Mouse (Mus musculus): ENCODE results near the gene Arhgap29. TPM values are rescaled to one million over a fixed set of nuclear protein-coding genes. Genes with fewer than 3 reads are reported as not detected.

The Arhgap29 gene
- polyA plus RNA-seq, 1 experiment from 2014 or later = 68.4 TPM

- H3K27ac ChIP-seq (replicated peaks in 1 of 2; ENCODE audit: control insufficient read depth in 1 of 2, insufficient read depth in 1 of 2, low read depth in 2 of 2, low read length in 2 of 2) = no peak overlapping the region
- ATAC-seq (ENCODE audit: insufficient number of reproducible peaks, insufficient read depth, low FRiP score, low read depth) = no peak
- 91% methylated on average over 4 of the region's 4 CpGs for WGBS
- H3K4me3 ChIP-seq (ENCODE audit: control insufficient read depth in 1 of 2, insufficient read depth in 1 of 2, low read depth in 1 of 2, low read length in 2 of 2) = no peak overlapping the region
- no peaks in the 10 kb centered on the region for H3K36me3 ChIP-seq (ENCODE audit: control insufficient read depth, insufficient read depth, low read length)
- H3K27me3 ChIP-seq (ENCODE audit: control insufficient read depth, insufficient read depth, low read length) = no peaks in the 10 kb centered on the region
- 0 out of 4 replicates have a peak, but pooled peaks cover 0 to 2% of the 10 kb centered on the region in 2 experiments for H3K4me1 ChIP-seq (ENCODE audit: control insufficient read depth in 2 of 2, insufficient read depth in 2 of 2, low read length in 2 of 2)
- H3K9ac ChIP-seq (ENCODE audit: low read length) = no peak overlapping the region
- H3K4me2 ChIP-seq (ENCODE audit: low read length) = peak overlapping the region; percentile 77
- peaks cover 4% of the 10 kb centered on the region; the same call in 1 of the 2 replicates for H3K9me3 ChIP-seq (ENCODE audit: control insufficient read depth, low read length)
Measured at GRCm38 (mm10) chr3:121955527-121955926, 3.2 kb downstream of the Arhgap29 start.

DNA sequence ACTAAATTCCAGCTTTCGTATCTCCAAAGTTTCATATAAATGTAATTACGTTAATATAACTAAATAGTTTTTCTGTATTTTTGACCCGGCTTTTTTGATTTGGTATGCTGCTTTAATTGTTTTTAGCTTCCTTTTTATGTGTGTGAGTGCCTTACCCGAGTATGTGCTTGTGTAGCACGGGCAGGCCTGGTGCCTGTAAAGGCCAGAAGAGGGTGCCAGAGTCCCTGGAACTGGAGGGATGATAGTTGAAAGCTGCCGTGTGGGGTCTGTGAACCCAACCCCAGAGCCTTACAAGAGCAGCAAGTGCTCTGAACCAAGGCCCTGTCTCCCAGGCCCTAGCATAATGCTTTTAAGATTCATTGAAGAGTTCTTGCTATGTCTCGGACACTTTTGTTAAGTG, 4.4 kb downstream of the Arhgap29 start:
- Histone ChIP-seq H3K9ac (ENCODE audit: low read length) (no peak overlapping the region), H3K4me2 (ENCODE audit: low read length) (no peak overlapping the region)
- WGBS = 87% methylated on average over 7 of the region's 7 CpGs

DNA sequence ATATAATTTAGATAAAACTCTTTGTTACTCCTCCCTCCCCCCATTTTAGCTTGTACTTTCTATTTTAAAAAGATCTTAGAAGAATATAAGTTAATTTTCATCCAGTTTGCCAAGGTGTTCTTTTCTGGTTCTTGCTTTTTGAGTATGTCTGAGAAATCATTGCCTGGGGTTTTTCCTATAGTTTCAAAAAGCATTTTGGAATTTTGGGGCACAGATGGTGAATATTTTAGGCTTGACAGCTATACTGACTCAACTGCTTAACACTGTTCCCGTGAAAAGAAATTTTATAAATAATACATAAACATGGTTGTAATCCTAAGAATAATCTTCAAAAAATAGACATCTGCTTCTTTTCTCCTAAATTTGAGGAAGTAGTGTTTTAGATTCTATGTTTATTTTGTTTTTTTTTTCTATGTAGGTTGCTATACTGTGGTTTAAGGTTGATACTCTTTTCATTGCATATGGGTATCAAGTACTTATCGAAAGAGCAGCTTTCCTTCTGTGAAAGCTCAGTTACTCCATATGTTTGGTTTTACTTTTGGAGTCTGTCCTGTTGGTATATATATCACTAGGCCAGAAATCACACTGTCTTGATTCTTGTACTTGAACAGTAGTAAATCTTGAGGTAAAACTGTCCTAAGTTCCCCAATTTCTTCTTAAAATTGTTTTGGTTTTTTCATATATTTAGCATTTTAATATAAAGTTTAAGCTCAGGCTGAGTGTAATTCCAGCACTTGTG, 5.4 kb downstream of the Arhgap29 start:
- ATAC-seq (ENCODE audit: insufficient number of reproducible peaks, insufficient read depth, low FRiP score, low read depth) = no peak
- Histone ChIP-seq H3K4me3 (ENCODE audit: control insufficient read depth in 1 of 2, insufficient read depth in 1 of 2, low read depth in 1 of 2, low read length in 2 of 2) (no peak overlapping the region), H3K27me3 (ENCODE audit: control insufficient read depth, insufficient read depth, low read length) (no peaks in the 10 kb centered on the region), H3K9ac (ENCODE audit: low read length) (no peak overlapping the region), H3K9me3 (ENCODE audit: control insufficient read depth, low read length) (peaks cover 4% of the 10 kb centered on the region; the same call in 1 of the 2 replicates), H3K4me2 (ENCODE audit: low read length) (no peak overlapping the region), H3K27ac (replicated peaks in 1 of 2; ENCODE audit: control insufficient read depth in 1 of 2, insufficient read depth in 1 of 2, low read depth in 2 of 2, low read length in 2 of 2) (no peak overlapping the region), H3K4me1 (ENCODE audit: control insufficient read depth in 2 of 2, insufficient read depth in 2 of 2, low read length in 2 of 2) (0 out of 4 replicates have a peak, but pooled peaks cover 0 to under 1% of the 10 kb centered on the region in 2 experiments), H3K36me3 (ENCODE audit: control insufficient read depth, insufficient read depth, low read length) (no peaks in the 10 kb centered on the region)
- WGBS = 92% methylated on average over 2 of the region's 2 CpGs

More for the DNA sequence above, 4.4 kb downstream of the Arhgap29 start:
- no peak overlapping the region for H3K4me3 ChIP-seq (ENCODE audit: control insufficient read depth in 1 of 2, insufficient read depth in 1 of 2, low read depth in 1 of 2, low read length in 2 of 2)
- H3K9me3 ChIP-seq (ENCODE audit: control insufficient read depth, low read length) = peaks cover 4% of the 10 kb centered on the region; the same call in 1 of the 2 replicates
- no peaks in the 10 kb centered on the region for H3K27me3 ChIP-seq (ENCODE audit: control insufficient read depth, insufficient read depth, low read length)
- no peaks in the 10 kb centered on the region for H3K36me3 ChIP-seq (ENCODE audit: control insufficient read depth, insufficient read depth, low read length)
- 0 out of 4 replicates have a peak, but pooled peaks cover 0 to 2% of the 10 kb centered on the region in 2 experiments for H3K4me1 ChIP-seq (ENCODE audit: control insufficient read depth in 2 of 2, insufficient read depth in 2 of 2, low read length in 2 of 2)
- ATAC-seq (ENCODE audit: insufficient number of reproducible peaks, insufficient read depth, low FRiP score, low read depth) = no peak
- H3K27ac ChIP-seq (replicated peaks in 1 of 2; ENCODE audit: control insufficient read depth in 1 of 2, insufficient read depth in 1 of 2, low read depth in 2 of 2, low read length in 2 of 2) = no peak overlapping the region

- H3K4me2 ChIP-seq (ENCODE audit: low read length) = no peak overlapping the region
- H3K27ac ChIP-seq (replicated peaks in 1 of 2; ENCODE audit: control insufficient read depth in 1 of 2, insufficient read depth in 1 of 2, low read depth in 2 of 2, low read length in 2 of 2) = no peak overlapping the region
- no peak overlapping the region for H3K4me3 ChIP-seq (ENCODE audit: control insufficient read depth in 1 of 2, insufficient read depth in 1 of 2, low read depth in 1 of 2, low read length in 2 of 2)
- no peaks in the 10 kb centered on the region for H3K9me3 ChIP-seq (ENCODE audit: control insufficient read depth, low read length)
- peaks cover 0 to 7% of the 10 kb centered on the region in 2 experiments; a peak in 1 of 4 replicates for H3K4me1 ChIP-seq (ENCODE audit: control insufficient read depth in 2 of 2, insufficient read depth in 2 of 2, low read length in 2 of 2)
- H3K36me3 ChIP-seq (ENCODE audit: control insufficient read depth, insufficient read depth, low read length) = no peaks in the 10 kb centered on the region
- no peak for ATAC-seq (ENCODE audit: insufficient number of reproducible peaks, insufficient read depth, low FRiP score, low read depth)
- no peaks in the 10 kb centered on the region for H3K27me3 ChIP-seq (ENCODE audit: control insufficient read depth, insufficient read depth, low read length)
- H3K9ac ChIP-seq (ENCODE audit: low read length) = no peak overlapping the region
Measured at GRCm38 (mm10) chr3:121964173-121964572, 11.8 kb downstream of the Arhgap29 start.

DNA sequence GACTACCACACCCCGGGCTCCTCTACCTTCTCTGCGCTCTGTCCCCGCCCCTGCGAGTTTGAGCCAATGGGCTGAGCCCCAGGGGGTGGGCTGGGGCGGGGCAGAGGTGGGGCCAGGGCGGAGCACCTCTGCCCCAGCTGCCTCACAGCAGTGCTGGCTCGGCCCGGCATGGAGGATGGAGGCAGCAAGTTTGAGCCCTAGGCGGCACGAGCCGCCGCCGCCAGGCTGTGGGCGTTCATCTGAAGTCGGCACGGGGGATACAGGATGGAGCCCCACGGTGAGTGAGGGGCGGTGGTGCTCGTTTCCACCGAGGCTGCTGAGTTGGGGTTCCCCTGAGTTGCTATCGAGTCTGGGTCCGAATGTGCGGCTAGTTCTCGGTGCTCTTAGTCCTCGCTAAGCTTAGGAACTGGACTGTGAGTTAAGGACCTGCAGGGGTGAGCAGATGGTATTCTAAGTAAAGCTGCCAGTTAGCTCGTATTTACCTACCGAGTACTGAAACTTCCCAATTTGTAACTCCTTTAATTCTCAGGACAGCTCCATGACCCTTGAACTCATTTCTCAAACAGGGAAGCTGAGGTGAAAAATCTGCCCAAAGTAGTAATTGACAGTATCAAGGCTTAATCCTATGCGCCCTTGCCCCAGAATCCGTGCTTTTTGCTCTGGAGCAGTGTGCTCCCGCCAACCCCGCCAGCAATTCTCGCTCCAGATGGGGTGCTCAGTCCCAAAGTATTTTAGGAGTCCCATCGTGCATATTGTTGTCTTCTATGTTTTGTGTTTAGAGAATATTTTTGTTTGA, 15.5 kb downstream of the Arhgap29 start:
- WGBS = under 1% methylated on average over 33 of the region's 33 CpGs
- peak; percentile 100 for ATAC-seq (ENCODE audit: insufficient number of reproducible peaks, insufficient read depth, low FRiP score, low read depth)
- H3K27ac ChIP-seq (replicated peaks in 1 of 2; ENCODE audit: control insufficient read depth in 1 of 2, insufficient read depth in 1 of 2, low read depth in 2 of 2, low read length in 2 of 2) = peak overlapping the region; percentile 53 to 74

GRCm38 (mm10) chr3:121968621-121969020, 16.3 kb downstream of the Arhgap29 start:
- Histone ChIP-seq H3K36me3 (ENCODE audit: control insufficient read depth, insufficient read depth, low read length) (no peaks in the 10 kb centered on the region), H3K4me1 (ENCODE audit: control insufficient read depth in 2 of 2, insufficient read depth in 2 of 2, low read length in 2 of 2) (peaks cover 2 to 28% of the 10 kb centered on the region in 2 experiments; a peak in 3 of 4 replicates), H3K9ac (ENCODE audit: low read length) (peak overlapping the region; percentile 82), H3K27me3 (ENCODE audit: control insufficient read depth, insufficient read depth, low read length) (no peaks in the 10 kb centered on the region), H3K27ac (replicated peaks in 1 of 2; ENCODE audit: control insufficient read depth in 1 of 2, insufficient read depth in 1 of 2, low read depth in 2 of 2, low read length in 2 of 2) (peak overlapping the region; percentile 53), H3K4me2 (ENCODE audit: low read length) (peak overlapping the region; percentile 62), H3K9me3 (ENCODE audit: control insufficient read depth, low read length) (no peaks in the 10 kb centered on the region), H3K4me3 (ENCODE audit: control insufficient read depth in 1 of 2, insufficient read depth in 1 of 2, low read depth in 1 of 2, low read length in 2 of 2) (peak overlapping the region; percentile 74 to 96)
- ATAC-seq (ENCODE audit: insufficient number of reproducible peaks, insufficient read depth, low FRiP score, low read depth) = no peak
- WGBS = 0% methylated on average over 8 of the region's 8 CpGs

More for the DNA sequence above, 15.5 kb downstream of the Arhgap29 start:
- Histone ChIP-seq H3K4me2 (ENCODE audit: low read length) (peak overlapping the region; percentile 62), H3K9me3 (ENCODE audit: control insufficient read depth, low read length) (no peaks in the 10 kb centered on the region), H3K4me1 (ENCODE audit: control insufficient read depth in 2 of 2, insufficient read depth in 2 of 2, low read length in 2 of 2) (peaks cover 0 to 22% of the 10 kb centered on the region in 2 experiments; a peak in 1 of 4 replicates), H3K27me3 (ENCODE audit: control insufficient read depth, insufficient read depth, low read length) (no peaks in the 10 kb centered on the region), H3K9ac (ENCODE audit: low read length) (peak overlapping the region; percentile 82), H3K36me3 (ENCODE audit: control insufficient read depth, insufficient read depth, low read length) (no peaks in the 10 kb centered on the region), H3K4me3 (ENCODE audit: control insufficient read depth in 1 of 2, insufficient read depth in 1 of 2, low read depth in 1 of 2, low read length in 2 of 2) (peak overlapping the region; percentile 74 to 96)

GRCm38 (mm10) chr3:121969451-121969850, 17.1 kb downstream of the Arhgap29 start:
- peak overlapping the region; percentile 40 to 74 for H3K4me3 ChIP-seq (ENCODE audit: control insufficient read depth in 1 of 2, insufficient read depth in 1 of 2, low read depth in 1 of 2, low read length in 2 of 2)
- no peaks in the 10 kb centered on the region for H3K9me3 ChIP-seq (ENCODE audit: control insufficient read depth, low read length)
- 31% methylated on average over 1 of the region's 1 CpGs for WGBS
- H3K9ac ChIP-seq (ENCODE audit: low read length) = peak overlapping the region; percentile 82
- H3K4me2 ChIP-seq (ENCODE audit: low read length) = peak overlapping the region; percentile 62
- no peak for ATAC-seq (ENCODE audit: insufficient number of reproducible peaks, insufficient read depth, low FRiP score, low read depth)
- H3K36me3 ChIP-seq (ENCODE audit: control insufficient read depth, insufficient read depth, low read length) = no peaks in the 10 kb centered on the region
- H3K27me3 ChIP-seq (ENCODE audit: control insufficient read depth, insufficient read depth, low read length) = no peaks in the 10 kb centered on the region
- H3K27ac ChIP-seq (replicated peaks in 1 of 2; ENCODE audit: control insufficient read depth in 1 of 2, insufficient read depth in 1 of 2, low read depth in 2 of 2, low read length in 2 of 2) = peak overlapping the region in 1 of 2 experiments; percentile 53; a peak in 1 of 4 replicates
- peaks cover 3 to 34% of the 10 kb centered on the region in 2 experiments; a peak in 3 of 4 replicates for H3K4me1 ChIP-seq (ENCODE audit: control insufficient read depth in 2 of 2, insufficient read depth in 2 of 2, low read length in 2 of 2)

Data from heart, embryonic 14.5 days (tissue).